Mouse (Mus musculus) G1E (cell line): ENCODE data around the gene Tm2d1.

Experiments used
- CTCF ChIP-seq: IDR thresholded peaks from 2 replicates; pipeline ENCODE4 v1.5.1; 2012; ENCODE audit warnings: low read depth, low read length, inconsistent platforms, mixed read lengths
- TAL1 ChIP-seq: conservative IDR thresholded peaks from 2 replicates; pipeline ENCODE4 v1.6.1; 2012; ENCODE audit warnings: low read depth, low read length, inconsistent platforms, mixed read lengths

DNA sequence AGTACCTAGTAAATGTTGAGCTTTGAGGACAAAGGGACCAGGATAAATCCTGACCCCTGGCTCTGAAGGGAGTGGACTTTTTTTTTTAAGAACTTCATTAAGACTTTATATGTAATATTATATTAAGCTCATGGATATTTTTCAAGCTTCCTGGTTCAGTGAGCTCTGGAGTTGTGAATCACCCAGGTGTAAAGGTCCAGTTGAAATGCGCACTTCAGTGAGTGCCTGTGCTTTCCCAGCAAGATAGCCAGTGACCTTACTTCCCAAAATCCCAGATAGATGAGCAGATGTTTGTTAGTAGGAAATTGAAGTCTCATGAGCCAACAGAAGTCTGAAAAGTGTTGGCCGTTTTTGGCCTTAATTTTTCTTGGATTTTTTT is 18.5 kb upstream of the Tm2d1 start:
- no peak for TF ChIP-seq CTCF
- TF ChIP-seq TAL1: no peak
